Mouse (Mus musculus): Measurements from ENCODE around the gene Tgfbr3l.
A peak's percentile ranks its signal among the peaks of the same experiment; 100 is the strongest.
"Not testable (repeated sequence)": the region's sequence is repeated elsewhere in the genome, so short reads cannot be mapped to it uniquely, and the experiment has no call there.

Tgfbr3l gene

DNA sequence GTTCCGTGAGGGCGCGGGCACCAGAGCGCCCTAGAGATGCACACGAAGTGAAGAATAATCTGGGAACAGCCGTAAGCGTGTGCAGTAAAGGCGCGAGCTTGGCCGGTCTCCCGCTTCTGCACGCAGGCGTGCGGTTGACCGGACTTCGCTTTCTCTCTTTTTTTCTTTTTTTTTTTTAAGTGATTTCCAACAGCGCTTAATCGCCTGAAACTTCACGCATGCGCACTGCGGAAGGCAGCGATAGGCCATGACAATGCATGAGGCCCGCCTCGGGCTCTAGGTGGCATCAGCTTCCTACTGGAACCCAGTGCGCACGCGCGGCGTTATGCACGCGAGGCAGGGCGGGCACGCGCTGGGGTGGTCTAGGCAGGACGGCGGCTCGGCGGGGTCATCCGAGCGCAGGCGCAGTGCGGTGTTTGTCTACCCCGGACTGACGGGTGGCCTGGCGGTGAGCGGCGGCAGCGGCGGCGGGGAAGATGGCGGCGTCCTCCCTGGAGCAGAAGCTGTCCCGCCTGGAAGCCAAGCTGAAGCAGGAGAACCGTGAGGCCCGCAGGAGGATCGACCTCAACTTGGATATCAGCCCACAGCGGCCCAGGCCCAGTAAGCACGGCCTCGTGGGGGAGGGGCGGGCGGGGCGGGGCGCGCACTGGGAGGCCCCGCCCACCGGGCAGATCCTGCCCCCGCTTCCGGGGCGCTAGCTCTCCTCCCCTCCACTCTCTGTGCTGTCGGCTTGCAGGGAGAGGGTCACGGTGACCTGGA lies 9.4 kb upstream of the Tgfbr3l start, which contains the start of the genes Map2k7 and Gm49320:
Gene Map2k7 (plus strand): TSS at position 307 of the 759 bp plus-strand sequence.
Gene Gm49320 (plus strand): TSS at position 432 of the 759 bp plus-strand sequence.
- peak; percentile 99 to 100 for DNase-seq

DNA sequence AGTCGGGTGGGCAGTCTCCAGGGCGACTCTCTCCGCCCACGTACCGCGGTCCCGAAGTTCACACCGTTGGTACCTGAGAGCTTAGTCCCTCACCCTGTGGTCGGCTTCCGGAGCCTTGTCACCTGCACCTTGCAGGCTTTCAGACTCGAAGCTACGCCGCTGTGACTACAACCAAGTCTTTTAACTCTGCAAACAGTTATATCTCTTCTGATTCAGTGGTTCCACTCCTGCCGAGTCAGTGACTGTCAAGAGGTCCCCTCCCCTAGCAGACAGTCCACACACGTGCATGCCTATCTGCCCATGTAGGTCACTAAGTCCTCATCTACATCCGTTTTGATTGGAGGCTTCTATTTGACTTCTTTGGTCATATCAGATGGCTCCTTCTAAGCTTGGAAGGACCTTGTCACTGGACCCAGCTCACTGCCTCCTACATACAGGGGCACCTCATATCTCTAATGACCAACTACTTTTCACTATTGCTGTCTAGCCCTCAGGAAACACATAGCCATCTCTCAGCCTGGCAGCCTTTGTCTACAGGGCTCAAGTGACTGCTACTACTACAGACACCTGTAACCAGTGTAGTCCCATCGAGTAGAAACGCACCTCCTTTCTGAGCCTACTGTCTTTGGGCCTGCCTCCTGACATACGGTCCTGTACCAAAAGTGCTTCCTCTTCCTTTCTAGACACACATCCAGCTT lies 8.7 kb upstream of the Tgfbr3l start:
- DNase-seq, result peak in 1 of 2 experiments; percentile 7

DNA sequence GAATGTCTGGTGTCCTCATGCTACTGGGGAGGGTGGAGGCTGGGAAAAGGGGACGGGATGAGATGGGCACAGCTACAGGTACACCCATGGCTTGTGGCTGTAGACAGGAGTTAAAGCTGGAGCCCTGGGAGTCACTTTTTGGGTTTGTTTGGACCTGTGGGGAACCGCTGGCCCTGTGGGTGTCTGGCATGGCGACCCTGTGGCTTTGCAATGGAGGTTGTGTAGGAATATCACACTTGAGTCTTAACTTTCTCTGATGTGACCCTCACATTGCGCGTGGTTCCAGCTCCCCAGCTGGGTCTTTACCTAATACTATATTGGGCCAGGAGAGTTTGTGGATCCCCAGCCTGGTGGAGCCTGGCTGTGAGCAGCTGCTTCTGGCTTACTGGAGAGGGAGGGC lies 3.0 kb upstream of the Tgfbr3l start:
- DNase-seq, result peak in 1 of 2 experiments; percentile 3

DNA sequence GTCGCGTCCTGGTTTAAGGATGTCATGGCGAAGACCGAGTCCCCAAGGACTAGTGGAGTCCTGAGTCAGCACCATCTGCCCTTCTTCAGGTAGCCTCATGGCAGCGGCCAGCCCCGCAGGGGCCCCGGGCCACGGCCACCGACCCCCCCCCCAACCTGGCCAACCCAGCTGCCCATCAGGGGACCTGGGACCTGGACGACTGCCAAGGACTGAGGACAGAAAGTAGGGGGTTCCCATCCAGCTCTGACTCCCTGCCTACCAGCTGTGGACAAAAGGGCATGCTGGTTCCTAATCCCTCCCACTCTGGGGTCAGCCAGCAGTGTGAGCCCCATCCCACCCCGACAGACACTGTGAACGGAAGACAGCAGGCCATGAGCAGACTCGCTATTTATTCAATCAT lies 2.3 kb upstream of the Tgfbr3l start:
- DNase-seq, result peak in 1 of 2 experiments; percentile 7

DNA sequence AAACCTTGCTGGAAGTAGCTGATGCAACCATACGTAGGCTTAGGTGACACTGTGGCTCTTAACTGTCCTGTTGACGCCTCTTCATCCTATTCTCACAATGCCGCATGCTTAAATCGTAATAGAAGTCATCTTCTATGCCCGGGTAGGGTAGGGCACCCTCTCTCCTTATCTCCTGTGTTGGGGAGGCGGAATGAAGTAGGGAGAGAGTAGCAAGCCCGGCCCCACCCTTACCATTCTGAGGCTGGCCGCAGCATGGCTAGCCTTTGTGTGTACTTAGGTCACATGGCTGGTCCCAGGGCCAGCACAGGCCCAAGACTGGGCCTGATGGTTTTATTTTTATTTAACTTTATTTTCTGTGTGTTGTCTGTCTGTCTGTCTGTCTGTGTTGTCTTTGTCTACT lies 773 bp upstream of the Tgfbr3l start:
- no peak for DNase-seq

DNA sequence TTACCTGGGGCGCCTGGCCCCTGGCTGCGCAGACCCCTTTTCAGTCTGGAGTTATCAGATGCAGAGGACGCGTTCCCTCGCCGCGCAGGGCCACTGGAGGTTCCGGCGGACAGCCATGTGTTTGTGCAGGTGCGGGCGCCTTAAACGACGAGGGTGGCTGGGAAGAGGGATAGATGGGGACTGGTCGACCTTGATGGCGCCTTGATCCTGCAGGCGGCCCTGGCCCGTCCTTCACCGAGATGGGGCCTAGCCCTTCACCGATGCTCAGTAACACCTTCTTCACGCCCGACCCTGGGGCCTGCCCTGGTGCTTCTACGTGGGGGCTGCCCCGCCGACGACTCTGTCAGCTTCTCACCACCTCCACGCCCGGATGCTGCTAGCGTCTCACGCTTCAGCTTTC lies 1.2 kb downstream of the Tgfbr3l start:
- DNase-seq, result peak in 1 of 2 experiments; percentile 6

DNA sequence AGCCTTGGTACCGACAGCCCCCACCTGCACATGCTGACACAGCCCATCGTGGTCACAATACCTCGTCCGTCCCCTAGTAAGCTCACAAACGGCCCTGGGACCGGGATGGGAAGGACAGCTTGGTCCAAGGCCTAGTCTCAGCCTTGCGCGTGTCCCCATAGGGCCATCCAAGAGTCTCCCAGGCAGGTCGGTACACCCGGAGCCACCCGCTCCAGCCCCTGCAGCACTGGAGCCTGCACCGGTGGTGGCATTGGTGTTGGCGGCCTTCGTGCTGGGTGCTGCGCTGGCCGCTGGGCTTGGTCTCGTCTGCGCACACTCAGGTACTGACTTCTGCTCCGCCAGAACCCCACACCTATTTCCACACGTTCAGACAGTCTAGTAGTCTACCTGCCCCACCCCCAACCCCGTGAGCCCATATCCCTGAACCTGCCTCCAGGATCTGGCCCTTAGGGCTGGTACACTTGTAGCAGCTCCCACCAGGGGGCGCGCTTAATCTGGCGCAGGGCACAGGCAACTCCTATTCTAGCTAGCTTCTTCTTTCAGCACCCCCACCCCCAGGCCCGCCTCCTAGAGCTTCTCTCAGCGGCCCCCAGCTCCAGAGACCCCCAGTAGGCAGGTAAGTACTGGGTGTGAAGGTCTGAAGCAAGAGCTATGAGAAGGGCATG lies 2.4 kb downstream of the Tgfbr3l start:
- DNase-seq, result peak; percentile 80

DNA sequence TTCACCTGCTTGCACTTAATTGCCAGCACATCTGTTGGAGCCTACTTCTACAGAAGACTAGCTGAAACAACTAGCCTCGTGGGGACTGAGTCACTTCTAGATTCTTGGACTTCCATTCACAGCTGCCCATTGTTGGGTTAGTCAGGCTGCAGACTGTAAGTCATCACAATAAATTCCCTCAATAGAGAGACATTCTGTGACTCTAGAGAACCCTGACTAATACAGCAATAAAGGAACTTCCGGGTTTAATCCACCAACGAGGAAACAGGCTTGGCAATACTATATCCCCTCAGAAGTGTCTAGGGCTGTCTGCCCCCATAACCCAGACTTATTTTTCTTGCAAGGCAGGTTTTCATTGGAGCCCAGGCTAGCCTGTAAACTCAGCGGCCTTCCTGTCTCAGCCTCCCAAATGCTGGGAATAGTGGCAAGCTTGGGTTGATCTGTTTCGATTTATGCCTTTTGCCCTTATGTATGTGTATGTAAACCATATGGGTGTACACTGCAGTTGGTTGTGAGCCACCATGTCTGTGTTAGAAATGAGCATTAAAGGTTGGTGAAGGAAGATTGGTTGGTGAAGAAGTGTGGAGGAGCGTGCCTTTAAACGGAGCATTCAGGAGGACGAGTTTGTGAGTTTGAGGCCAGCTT lies 4.2 kb downstream of the Tgfbr3l start:
- no peak for DNase-seq

DNA sequence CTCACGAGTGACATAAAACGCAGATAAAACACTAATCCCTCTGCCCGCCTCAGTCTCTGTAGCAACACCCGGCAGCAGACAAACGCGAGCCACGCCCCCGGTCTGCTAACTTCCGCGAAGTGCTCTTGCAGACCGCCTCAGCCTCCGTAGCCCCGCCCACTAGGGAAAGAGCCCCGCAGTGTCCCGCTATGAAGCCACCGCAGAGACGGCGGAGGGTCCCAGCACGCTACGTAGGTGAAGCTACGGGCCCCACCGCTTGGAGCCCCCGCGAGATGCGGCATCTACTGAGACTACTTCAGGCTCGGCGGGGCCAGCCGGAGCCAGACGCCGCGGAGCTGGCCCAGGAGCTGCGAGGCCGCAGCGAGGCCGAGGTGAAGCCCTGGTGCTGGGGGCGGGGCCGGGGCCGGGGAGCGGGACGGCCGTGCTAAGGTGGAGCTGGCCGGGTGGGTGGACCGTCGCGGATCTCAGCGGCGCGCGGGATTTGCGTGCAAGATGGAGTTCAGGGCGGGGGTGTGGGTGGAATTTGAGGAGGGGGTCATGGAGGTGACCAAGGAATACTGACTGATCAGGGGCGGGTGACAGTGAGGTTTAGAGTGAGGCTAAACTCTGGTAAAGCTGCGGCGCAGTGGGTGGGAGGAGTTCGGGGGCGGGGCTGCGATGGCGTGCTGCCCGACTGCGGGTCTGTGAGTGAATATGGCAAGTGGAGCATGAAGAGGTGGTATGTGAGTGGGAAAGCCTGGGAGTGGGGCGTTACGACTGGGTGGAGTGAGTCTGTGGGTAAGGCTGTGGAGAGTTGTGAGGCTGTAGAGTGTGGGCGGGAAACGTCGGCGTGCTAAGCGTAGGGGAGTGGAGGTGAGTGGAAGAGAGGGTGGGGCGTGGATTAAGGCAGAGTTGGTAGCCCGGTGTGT lies 5.2 kb downstream of the Tgfbr3l start, which contains the start of gene Snapc2:
Gene Snapc2 (plus strand): TSS at position 147 of the 908 bp plus-strand sequence.
- DNase-seq, result peak; percentile 95

DNA sequence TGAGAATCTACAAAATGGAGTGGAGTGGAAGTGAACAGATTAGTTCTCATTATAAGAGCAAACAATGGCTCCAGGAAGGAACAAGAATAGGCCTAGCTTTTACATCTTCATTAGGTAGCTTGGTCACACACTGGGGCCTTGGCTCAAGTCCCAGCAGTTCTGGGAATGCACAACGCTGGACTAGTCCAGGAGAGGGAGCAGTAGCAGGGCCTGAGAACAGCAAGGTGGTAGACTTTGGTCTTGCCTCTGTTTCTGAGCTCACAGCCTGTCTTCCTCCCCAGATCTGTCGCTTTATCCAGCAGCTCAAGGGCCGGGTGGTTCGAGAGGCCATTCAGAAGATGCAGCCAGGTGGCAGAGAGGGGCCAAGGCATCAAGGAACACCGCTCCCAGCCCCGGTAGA lies 6.0 kb downstream of the Tgfbr3l start:
- no peak for DNase-seq

DNA sequence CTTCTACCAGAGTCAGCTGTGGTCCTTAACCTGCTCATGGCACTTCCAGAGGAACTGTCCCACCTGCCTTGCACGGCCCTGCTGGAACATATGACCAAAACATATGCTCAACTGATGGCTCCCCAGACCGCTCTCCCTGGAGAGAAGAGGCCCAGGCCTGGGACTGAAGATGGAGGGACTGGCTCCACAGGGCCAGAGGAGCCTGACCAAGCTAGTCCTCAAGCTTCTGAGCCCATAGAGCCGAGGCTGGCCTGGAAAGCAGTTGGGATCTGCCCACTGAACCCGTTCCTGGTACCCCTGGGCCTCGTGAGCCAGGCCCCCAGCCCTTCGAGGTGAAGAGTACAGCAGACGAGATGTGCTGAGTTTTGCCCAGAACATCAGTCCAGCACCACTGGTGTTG lies 7.5 kb downstream of the Tgfbr3l start:
- not testable (repeated sequence) for DNase-seq

DNA sequence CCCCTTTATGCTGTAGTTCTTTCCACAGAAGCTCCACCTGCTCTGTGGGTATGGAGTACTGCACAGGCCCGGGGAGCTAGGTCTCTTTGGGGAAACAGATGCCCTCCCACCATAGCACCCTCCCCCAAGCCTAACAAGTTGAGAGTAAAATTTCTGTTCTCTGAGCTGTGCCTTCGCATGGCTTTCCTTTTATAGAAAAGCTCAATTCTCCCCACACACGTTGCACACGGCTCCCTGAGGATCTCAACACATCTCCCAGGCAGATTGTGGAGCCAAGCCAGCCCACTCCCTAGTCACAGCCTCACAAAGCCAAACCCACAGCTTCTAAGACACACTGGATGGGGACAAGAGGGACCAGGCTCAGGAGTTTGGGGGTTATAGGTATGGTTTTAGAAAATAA lies 8.9 kb downstream of the Tgfbr3l start:
- DNase-seq, result no peak

DNA sequence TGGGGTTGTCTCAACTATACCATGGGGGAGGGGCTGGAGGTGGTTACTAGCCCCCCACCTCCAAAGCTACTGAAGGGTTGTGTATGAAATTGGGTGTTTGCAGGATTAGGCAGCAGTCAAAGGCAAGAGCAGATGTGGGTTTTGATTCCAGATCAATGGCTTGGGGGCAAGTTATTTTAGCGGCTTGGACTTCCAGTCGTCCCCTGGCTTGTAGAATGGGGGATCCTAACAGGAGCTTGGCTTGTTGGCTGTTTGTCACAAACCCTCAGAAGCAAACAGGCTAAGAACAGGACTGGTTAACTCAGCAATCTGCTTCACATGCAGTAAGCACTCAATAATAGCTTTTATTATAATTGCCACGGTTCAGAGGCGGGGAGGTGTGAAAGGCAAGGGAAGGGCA lies 9.3 kb downstream of the Tgfbr3l start:
- DNase-seq, result no peak

DNA sequence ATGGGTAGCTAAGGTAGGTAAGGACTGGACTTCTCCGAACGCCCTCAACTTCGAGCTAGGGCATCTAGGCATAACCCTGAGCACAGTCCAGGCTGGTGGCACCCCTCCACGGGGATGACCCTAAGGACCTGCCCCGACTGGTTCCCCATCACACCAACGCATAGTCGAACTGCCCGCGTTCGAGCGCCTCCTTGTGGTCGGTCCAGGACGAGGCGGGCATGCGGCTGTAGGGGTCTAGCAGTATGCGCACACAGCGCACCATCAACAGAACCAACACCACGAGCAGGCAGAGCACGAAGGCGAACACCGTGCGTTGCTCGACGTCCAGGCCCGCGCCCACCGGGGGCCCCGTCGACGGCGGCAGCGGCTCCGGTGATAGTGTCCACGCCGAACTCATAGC lies 10.2 kb downstream of the Tgfbr3l start:
- peak; percentile 83 for DNase-seq

DNA sequence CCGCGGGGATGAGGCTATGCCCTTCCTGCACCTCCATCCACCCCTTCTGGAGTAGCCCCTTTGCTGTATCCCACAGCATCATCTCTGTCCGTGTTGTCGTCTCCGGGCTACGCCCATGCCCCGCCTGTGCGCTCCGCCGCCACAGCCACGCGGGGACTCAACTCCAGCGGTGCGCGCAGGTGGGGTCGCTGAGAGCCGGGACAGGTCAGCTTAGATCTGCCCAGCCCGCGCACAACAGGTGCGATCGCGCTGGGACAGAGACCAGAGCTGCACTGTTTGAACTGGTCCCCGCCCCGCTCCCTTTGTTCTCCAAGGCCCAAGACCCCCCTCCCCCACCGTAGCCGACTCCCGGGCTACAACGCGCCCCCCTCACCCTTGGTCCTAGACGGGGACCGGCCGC lies 10.7 kb downstream of the Tgfbr3l start:
- DNase-seq, result peak in 1 of 2 experiments; percentile 48

DNA sequence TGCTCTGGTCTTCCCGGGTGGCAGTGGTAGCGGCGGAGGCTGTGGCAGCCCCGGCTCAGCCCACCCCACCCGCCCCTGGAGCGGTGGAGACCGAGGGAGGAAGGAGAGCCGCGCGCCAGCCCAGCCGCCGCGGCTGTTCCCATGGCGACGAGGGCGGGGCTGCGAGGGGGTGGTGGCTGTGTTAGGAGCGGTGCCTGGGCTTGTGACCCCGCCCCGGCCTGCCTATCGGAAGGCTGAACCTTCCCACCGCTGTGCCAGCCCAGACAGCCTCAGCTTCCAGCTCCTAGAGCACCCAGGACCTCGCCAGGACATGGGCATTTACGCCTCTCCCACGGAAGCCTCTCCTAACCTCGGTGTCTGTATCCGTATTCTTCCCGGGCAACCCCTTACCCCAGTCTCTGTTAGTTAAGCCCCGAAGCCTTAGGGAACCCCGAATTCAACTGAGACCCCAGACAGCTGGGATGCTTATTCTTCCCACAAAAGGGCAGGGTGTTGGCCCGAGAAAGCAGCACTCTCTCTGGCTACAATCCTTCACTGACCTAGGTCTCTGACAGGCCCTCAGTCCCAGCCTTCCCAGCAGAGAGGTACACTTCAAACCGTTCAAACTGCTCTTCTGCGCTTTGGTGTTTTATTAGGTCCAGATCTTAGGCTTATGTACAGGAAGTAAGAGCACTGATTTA lies 11.3 kb downstream of the Tgfbr3l start, which contains the start of gene Ctxn1:
Gene Ctxn1 (minus strand): TSS at position 150 of the 680 bp plus-strand sequence.
- peak; percentile 97 to 98 for DNase-seq

DNA sequence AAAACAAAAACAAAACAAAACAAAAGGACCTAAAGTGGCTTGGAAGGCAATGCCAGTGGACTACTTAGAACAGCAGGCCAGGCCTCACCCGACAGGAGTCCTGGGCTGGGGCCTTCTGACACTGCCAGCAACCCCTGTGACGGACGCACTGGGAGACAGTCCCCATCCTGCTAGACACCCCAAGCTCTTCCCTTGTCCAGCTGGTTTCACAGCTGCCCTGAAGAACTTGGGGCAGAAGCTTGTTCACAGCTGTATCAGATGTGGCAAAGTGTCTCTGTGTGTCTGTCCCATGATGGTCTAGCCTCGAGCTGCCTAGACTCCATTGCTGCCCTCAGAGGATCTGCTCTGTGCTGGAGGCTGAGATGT lies 11.8 kb downstream of the Tgfbr3l start:
- DNase-seq, result no peak

DNA sequence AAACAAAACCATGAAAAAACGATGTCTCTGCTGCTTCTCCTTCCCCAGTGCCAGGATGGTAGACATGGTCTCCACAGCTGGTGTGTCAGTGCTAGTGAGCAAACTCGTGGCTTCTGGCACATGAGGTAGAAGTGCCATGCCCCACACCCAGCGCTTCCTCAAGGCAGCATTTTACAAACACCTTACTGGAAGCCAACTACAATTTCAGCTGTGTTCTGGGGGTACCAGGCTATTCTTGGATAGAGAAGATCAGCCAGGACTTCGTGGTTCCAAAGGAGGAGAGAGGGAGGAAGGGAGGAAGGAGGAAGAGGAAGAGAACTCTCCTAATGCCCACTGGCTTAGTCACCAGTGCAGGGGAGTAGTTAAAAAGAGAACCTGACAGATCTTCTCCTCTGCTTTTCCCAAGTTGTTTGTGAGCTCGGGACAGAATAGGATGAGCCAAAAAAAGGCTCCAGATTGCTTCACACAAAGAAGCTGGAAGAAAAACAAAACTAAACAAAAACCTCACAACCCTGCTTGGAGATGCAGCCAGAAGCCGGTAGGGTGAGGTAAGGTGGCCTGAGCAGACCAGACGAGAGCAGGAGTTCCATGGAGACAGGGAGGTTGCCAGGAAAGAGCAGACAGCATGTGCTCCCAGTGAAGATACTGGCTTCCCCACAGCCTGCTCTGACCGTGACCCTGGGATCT lies 15.2 kb downstream of the Tgfbr3l start:
- DNase-seq, result no peak

DNA sequence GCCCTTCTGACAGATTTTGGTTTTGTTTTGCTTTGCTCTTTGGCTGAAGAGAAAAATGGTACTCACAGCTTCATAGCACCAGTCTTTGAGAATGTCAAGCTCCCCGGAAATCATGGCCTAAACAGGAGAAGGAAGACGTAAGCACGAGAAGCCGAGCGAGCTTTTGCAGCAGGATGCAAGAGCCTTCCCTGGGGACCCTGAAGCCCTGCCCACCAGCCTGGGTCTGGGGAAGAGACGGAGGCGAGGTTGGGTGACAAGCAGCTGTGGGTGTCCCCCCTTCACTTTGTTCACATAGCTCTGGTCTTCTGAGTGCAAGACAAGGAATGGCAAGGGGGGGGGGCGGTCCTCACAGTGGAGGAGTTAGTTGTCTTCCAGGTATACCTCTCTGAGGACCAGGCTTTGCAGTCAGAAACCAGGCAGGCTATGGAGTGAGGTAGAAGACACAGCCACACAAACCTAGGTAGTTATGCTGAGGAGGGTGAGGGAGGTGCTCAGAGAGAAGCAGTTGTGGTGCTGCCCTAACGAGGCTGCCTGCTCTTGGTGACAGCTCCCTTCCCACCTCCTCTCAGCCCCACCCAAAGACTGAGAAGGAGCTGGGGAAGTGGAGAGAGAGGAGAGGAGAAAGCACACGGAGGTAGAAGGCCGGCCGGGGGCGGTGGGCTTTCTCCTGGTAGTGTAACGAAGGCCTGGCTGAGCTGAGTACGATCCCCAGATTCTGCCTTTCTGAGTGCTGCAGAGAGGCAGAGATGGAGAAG lies 17.3 kb downstream of the Tgfbr3l start:
- DNase-seq, result no peak

DNA sequence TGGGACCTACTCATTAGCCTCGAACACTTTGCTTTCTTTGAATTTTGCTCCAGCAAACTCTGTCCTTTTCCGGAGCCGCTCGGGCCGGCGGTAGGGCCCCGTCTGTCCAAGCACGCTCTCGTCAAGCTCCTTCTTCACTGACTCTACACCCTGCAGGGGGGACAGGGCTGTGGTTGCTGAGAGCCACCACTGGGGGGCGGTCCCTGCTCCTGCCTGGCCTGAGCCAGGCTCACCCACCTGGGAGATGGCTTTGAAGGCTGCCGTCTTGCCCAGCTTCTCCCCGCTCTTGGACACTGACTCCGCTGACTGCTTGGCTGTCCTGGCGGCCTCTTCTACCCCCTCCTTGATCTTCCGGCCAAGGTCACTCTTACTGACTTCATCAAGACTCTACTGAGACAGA lies 19.6 kb downstream of the Tgfbr3l start:
- no peak for DNase-seq

Data from thymus, postnatal 36 days (tissue).